In genomic region chr9:102884703-102885102, GRCm38 (mm10) we compare ENCODE assay signal across 25 mouse cellular contexts. TPM values are rescaled to one million over a fixed set of nuclear protein-coding genes. Genes with fewer than 3 reads are reported as not detected.
A peak's percentile ranks its signal among the peaks of the same experiment; 100 is the strongest.
DNase-seq lines count a peak whose midpoint lies in the region; ATAC-seq and TF ChIP-seq lines count a peak whose summit lies in the region.
"Had no signal": no experiment of that assay in that cellular context is flagged by ENCODE, and none has a peak within 500 bp of the region (broad histone marks: within the 10 kb centered on the region; RNA-seq: fewer than 3 reads in every experiment).

No protein-coding gene starts in this region.

- no peak overlapping the region for H3K4me2 ChIP-seq in midbrain, embryonic 11.5 days
- H3K4me2 ChIP-seq in hindbrain, postnatal 0 days (ENCODE audit: low read depth, low read length): no peak overlapping the region
- H3K4me2 ChIP-seq: embryonic facial prominence, embryonic 13.5 days; embryonic facial prominence, embryonic 15.5 days; forebrain, embryonic 12.5 days had no signal

- TF ChIP-seq CTCF in hindbrain, postnatal 0 days (IDR thresholded peaks at IDR 0.05; ENCODE audit: low read depth): no peak

- no peak overlapping the region for H3K4me3 ChIP-seq in midbrain, embryonic 11.5 days (ENCODE audit: low read depth, low read length)
- no peak overlapping the region for H3K4me3 ChIP-seq in midbrain, embryonic 10.5 days
- no peak overlapping the region for H3K4me3 ChIP-seq in hindbrain, postnatal 0 days (ENCODE audit: low read length)
- H3K4me3 ChIP-seq: embryonic facial prominence, embryonic 13.5 days; embryonic facial prominence, embryonic 15.5 days; erythroblast, embryonic 14.5 days; forebrain, embryonic 10.5 days; forebrain, embryonic 12.5 days had no signal

- no peaks in the 10 kb centered on the region for H3K9me3 ChIP-seq in midbrain, embryonic 11.5 days (ENCODE audit: control insufficient read depth, low read length)
- no peaks in the 10 kb centered on the region for H3K9me3 ChIP-seq in midbrain, embryonic 10.5 days (replicated peaks)
- H3K9me3 ChIP-seq in hindbrain, postnatal 0 days (ENCODE audit: low read length): no peaks in the 10 kb centered on the region
- H3K9me3 ChIP-seq: embryonic facial prominence, embryonic 13.5 days; embryonic facial prominence, embryonic 15.5 days; forebrain, embryonic 10.5 days; forebrain, embryonic 12.5 days; G1E had no signal

- peaks cover 2% of the 10 kb centered on the region; the same call in 1 of the 2 replicates for H3K36me3 ChIP-seq in midbrain, embryonic 11.5 days (ENCODE audit: control insufficient read depth, insufficient read depth, low read length)
- H3K36me3 ChIP-seq in midbrain, embryonic 10.5 days: peaks cover 63% of the 10 kb centered on the region
- no peaks in the 10 kb centered on the region for H3K36me3 ChIP-seq in splenic B cell, adult 2 months (ENCODE audit: control insufficient read depth, insufficient read depth, low read length, poor library complexity, severe bottlenecking)
- peaks cover 11% of the 10 kb centered on the region; the same call in 1 of the 2 replicates for H3K36me3 ChIP-seq in hindbrain, postnatal 0 days (ENCODE audit: insufficient read depth, low read length)

- H3K27me3 ChIP-seq in midbrain, embryonic 11.5 days (ENCODE audit: control insufficient read depth, insufficient read depth, low read length): no peaks in the 10 kb centered on the region
- H3K27me3 ChIP-seq in midbrain, embryonic 10.5 days (ENCODE audit: low read depth, poor library complexity, severe bottlenecking): no peaks in the 10 kb centered on the region
- no peaks in the 10 kb centered on the region for H3K27me3 ChIP-seq in splenic B cell, adult 2 months (ENCODE audit: control insufficient read depth, insufficient read depth, low read length, poor library complexity, severe bottlenecking)
- H3K27me3 ChIP-seq in hindbrain, postnatal 0 days (ENCODE audit: insufficient read depth, low read length): no peaks in the 10 kb centered on the region
- H3K27me3 ChIP-seq: embryonic facial prominence, embryonic 13.5 days; embryonic facial prominence, embryonic 15.5 days; forebrain, embryonic 12.5 days; Patski had no signal

- H3K4me1 ChIP-seq in midbrain, embryonic 11.5 days (ENCODE audit: control insufficient read depth, insufficient read depth, low read length): no peaks in the 10 kb centered on the region
- H3K4me1 ChIP-seq in midbrain, embryonic 10.5 days: peaks cover 3% of the 10 kb centered on the region; the same call in 1 of the 2 replicates
- H3K4me1 ChIP-seq in hindbrain, postnatal 0 days (ENCODE audit: insufficient read depth, low read length): no peaks in the 10 kb centered on the region
- H3K4me1 ChIP-seq: embryonic facial prominence, embryonic 13.5 days; embryonic facial prominence, embryonic 15.5 days; forebrain, embryonic 10.5 days; forebrain, embryonic 12.5 days had no signal

- 88% methylated on average over 9 of the region's 9 CpGs for WGBS in midbrain, embryonic 11.5 days
- 87% methylated on average over 9 of the region's 9 CpGs for whole genome bisulfite sequencing in midbrain, embryonic 10.5 days
- 88% methylated on average over 9 of the region's 9 CpGs for WGBS in hindbrain, postnatal 0 days

- H3K9ac ChIP-seq in midbrain, embryonic 11.5 days (ENCODE audit: low read length): no peak overlapping the region
- no peak overlapping the region for H3K9ac ChIP-seq in hindbrain, postnatal 0 days (replicated peaks; ENCODE audit: low read length)
- H3K9ac ChIP-seq: embryonic facial prominence, embryonic 13.5 days; embryonic facial prominence, embryonic 15.5 days; forebrain, embryonic 12.5 days had no signal

- DNase-seq in midbrain, embryonic 11.5 days (ENCODE audit: low spot score, missing footprints): peak; percentile 37
- no peak for DNase-seq in midbrain, embryonic 10.5 days (ENCODE audit: low spot score)
- DNase-seq in B cell, adult 2 months: peak; percentile 26 to 49
- peak; percentile 53 for DNase-seq in splenic B cell, adult 2 months (ENCODE audit: low read depth, low spot score)
- DNase-seq in cerebellum, postnatal 4 days (ENCODE audit: low spot score in 2 of 2): no peak
- no peak for DNase-seq in hindbrain, postnatal 0 days (ENCODE audit: low spot score)
- DNase-seq: adrenal gland, adult 8-10 months; adrenal gland, postnatal 14 days; adrenal gland, postnatal 36 days; cerebellum, adult 11-12 months; cerebellum, adult 2 months; cerebellum, adult 9-10 months; cerebellum, postnatal 10 days; cerebellum, postnatal 25 days; embryo, embryonic 11 days had no signal

- no peak for ATAC-seq in midbrain, embryonic 11.5 days (ENCODE audit: low FRiP score)
- ATAC-seq in hindbrain, postnatal 0 days: no peak
- ATAC-seq: activated CD4-positive, CD25-positive, alpha-beta regulatory T cell, adult 4 months; forebrain, embryonic 14.5 days; forebrain, embryonic 16.5 days; Patski had no signal

- H3K27ac ChIP-seq in midbrain, embryonic 11.5 days (ENCODE audit: low read depth, low read length): no peak overlapping the region
- no peak overlapping the region for H3K27ac ChIP-seq in midbrain, embryonic 10.5 days (replicated peaks)
- no peak overlapping the region for H3K27ac ChIP-seq in hindbrain, postnatal 0 days
- H3K27ac ChIP-seq: embryonic facial prominence, embryonic 13.5 days; embryonic facial prominence, embryonic 15.5 days; forebrain, embryonic 10.5 days; forebrain, embryonic 12.5 days had no signal

RNA-seq across cellular contexts. Expression of gene Ryk, which starts 50.0 kb away (rescaled TPM):
- 24.2 and 27.1 TPM in 2 replicates for polyA plus RNA-seq in midbrain, embryonic 11.5 days (2014; fragmentation: Nextera tagmentation; extraction: Ambion mirVana)
- polyA plus RNA-seq in midbrain, embryonic 10.5 days (2016; fragmentation: Nextera tagmentation; extraction: Ambion mirVana): 12.9 and 13.7 TPM in 2 replicates
- 41.4 and 47.7 TPM in 2 replicates for total RNA-seq in hindbrain, postnatal 0 days (2014; rRNA removed)
- polyA plus RNA-seq in hindbrain, postnatal 0 days (2015; fragmentation: Nextera tagmentation; extraction: Ambion mirVana): 9.3 and 10.2 TPM in 2 replicates

Comparison
In these comparisons a context has a peak if more than half of its experiments do, and no peak if none do; other contexts are left out.
1. DNase-seq: peak in midbrain, embryonic 11.5 days (single experiment), B cell, adult 2 months (2 of 2) and splenic B cell, adult 2 months (single experiment); none in midbrain, embryonic 10.5 days (single experiment), cerebellum, postnatal 4 days (0 of 2) and hindbrain, postnatal 0 days (single experiment).